Mouse (Mus musculus): ENCODE results near the gene Hsf3. TPM values are rescaled to one million over a fixed set of nuclear protein-coding genes. Genes with fewer than 3 reads are reported as not detected.

The Hsf3 gene
- polyA plus RNA-seq (2017; shearing (Covaris generic)), result not detected

DNA sequence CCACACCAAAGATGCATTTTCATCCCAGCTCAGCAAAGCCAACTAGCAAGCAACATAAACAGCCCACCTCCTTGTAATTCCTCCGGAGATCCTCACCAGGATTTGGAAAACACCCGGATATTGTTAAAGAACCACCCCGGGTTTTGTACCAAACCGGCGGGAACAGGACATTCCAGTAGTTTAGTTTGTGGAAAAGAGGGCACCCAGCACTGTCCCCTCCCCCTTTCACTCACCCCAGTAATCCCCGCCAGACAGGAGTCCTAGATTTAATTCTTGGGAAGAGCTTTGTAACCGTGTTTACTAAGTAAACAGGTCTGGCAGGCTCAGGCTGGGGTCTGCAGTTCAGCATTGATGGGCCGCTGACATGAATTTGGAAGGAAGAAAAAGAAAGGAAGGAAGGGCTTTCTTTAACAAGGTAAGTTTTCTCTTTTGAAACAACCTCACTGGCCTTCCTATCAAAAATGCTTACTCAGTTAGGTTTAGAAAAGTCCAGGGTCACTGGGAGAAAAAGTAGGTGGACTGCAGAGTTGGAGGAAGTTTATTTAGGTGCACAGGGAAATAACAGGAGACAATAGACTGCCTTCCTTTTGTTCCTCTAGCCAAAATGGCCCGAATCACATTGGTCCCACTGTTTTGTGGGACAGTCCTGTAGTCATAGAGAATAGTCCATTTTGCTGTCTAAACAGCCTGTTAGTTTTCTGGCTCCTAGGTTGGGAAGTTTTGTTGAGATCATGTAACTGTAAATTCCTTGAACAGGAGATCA is at the start of gene Hsf3:
Gene Hsf3 (minus strand): TSS at position 94 of the 763 bp plus-strand sequence.

DNA sequence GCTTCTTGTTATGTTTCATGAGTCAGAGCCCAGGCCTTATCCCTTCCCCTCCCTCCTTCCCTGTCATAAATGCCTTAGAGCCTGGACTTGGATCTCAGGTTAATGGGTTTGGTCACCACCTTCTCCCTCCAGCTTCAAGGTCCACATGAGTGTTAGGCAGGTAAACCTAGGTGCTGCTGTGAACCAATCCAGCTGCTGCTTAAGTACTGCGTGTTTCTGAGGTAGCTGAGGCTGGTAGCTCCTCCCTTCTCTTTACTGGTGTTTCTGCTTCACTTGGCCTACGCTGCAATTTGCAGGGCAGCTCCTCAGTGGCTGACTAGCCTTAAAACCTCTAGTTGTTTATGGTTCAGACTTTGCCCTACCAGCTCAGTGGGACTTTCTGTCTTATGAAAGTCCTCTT is 945 bp downstream of the Hsf3 start, which contains the start of gene Heph:
Gene Heph (plus strand): TSS at position 211 of the 400 bp plus-strand sequence.

GRCm38 (mm10) chrX:96293338-96293737 is 162.8 kb downstream of the Hsf3 start, which contains the start of gene Vsig4:
TSS of gene Vsig4 (minus strand) at chrX:96293438.

Other genes starting within 250 kb of the Hsf3 start
- gene Vsig4, start 162.9 kb downstream of the Hsf3 start, polyA plus RNA-seq (2017; shearing (Covaris generic)), result not detected
- gene Heph, start 935 bp downstream of the Hsf3 start, polyA plus RNA-seq (2017; shearing (Covaris generic)), result not detected

All from CD4-positive, CD25-positive, alpha-beta regulatory T cell (primary cell).